Mouse (Mus musculus) heart, postnatal 10 days (tissue): ENCODE results near the gene Arhgap20. TPM values are rescaled to one million over a fixed set of nuclear protein-coding genes. Genes with fewer than 3 reads are reported as not detected.

Experiments used
- total RNA-seq, 2 experiments: library from RNA; stranded (reverse); gene quantifications; 2 replicates each; pipeline ENCODE4 v1.2.3; 2021

Arhgap20 gene
- total RNA-seq, 2 experiments from 2014 or later: 6.4 to 7.5 TPM

Other genes starting within 250 kb of the Arhgap20 start
- gene Fdx1, start 198.2 kb downstream of the Arhgap20 start, total RNA-seq: 10 to 100 TPM; 90.3 to 90.7 TPM